Mouse (Mus musculus): ENCODE results near the gene Mctp1. TPM values are rescaled to one million over a fixed set of nuclear protein-coding genes. Genes with fewer than 3 reads are reported as not detected.
"Not testable (repeated sequence)": the region's sequence is repeated elsewhere in the genome, so short reads cannot be mapped to it uniquely, and the experiment has no call there.

Gene Mctp1
- polyA plus RNA-seq, 1 experiment from 2014 or later = 0.63 TPM

DNA sequence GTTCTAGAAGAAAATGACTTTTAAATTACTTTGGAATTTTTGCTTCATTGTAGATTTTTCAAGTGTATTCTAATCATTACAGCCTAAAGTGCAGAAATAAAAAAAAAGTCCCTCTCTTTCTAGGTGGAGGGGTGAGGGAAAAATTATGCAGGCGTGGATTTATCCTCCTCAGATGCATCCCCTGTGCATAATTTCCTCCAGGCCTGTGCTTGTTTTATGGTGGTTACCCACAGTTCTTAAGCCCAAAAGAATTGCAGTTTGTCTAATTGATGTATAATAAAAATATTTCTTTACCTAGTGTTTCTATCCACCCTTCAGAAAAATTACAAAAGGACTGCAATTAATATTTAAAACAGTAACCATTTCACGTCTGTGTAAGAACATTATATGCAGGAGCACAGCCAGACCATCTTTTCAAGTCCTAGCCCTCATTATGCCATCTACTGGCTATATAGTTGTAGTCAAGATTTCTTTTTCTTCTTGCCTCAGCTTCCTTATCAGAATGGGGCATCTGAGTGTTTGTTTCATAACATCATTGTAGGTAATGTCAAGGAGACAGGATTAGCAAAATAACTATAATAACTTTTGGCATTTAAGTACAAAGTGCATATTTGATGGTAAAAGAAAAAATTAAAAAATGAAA is 184.4 kb downstream of the Mctp1 start:
- Histone ChIP-seq H3K9me3 (ENCODE audit: control insufficient read depth, low read length) (no peaks in the 10 kb centered on the region), H3K9ac (ENCODE audit: low read length) (no peak overlapping the region), H3K36me3 (ENCODE audit: control insufficient read depth, insufficient read depth, low read length) (no peaks in the 10 kb centered on the region), H3K4me2 (ENCODE audit: low read depth, low read length) (no peak overlapping the region), H3K4me1 (replicated peaks; ENCODE audit: control insufficient read depth, insufficient read depth, low read length) (no peaks in the 10 kb centered on the region), H3K27me3 (ENCODE audit: control insufficient read depth, insufficient read depth, low read depth, low read length) (no peaks in the 10 kb centered on the region), H3K4me3 (ENCODE audit: low read length) (no peak overlapping the region), H3K27ac (ENCODE audit: low read length) (no peak overlapping the region)
- no peak for ATAC-seq (ENCODE audit: low read depth)
- WGBS = 66% methylated on average over 2 of the region's 2 CpGs

DNA sequence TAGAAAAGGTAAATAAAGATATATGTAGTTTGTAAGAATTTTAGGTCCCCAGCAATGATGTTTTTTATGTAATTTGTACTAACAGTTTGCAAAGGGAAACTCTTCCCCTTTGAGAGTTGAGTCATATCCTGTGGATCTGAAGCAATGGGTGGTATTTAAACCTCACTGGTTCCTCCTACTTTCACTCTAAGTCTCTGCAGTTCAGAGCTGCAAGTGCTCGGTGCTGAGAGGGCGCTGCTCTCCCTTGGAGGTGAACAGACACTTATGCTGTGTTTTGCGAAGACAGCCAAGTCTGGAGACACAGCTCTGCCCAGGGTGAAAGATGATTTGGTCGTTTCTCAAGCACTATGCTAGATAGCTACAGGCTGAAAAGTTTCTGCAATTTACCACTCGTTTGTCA is 195.1 kb downstream of the Mctp1 start:
- no peaks in the 10 kb centered on the region for H3K9me3 ChIP-seq (ENCODE audit: control insufficient read depth, low read length)
- no peak overlapping the region for H3K9ac ChIP-seq (ENCODE audit: low read length)
- no peak overlapping the region for H3K4me3 ChIP-seq (ENCODE audit: low read length)
- H3K27ac ChIP-seq (ENCODE audit: low read length) = no peak overlapping the region
- ATAC-seq (ENCODE audit: low read depth) = no peak
- no peaks in the 10 kb centered on the region for H3K4me1 ChIP-seq (replicated peaks; ENCODE audit: control insufficient read depth, insufficient read depth, low read length)
- H3K36me3 ChIP-seq (ENCODE audit: control insufficient read depth, insufficient read depth, low read length) = no peaks in the 10 kb centered on the region
- 23% methylated on average over 5 of the region's 5 CpGs for WGBS
- H3K27me3 ChIP-seq (ENCODE audit: control insufficient read depth, insufficient read depth, low read depth, low read length) = no peaks in the 10 kb centered on the region
- no peak overlapping the region for H3K4me2 ChIP-seq (ENCODE audit: low read depth, low read length)

DNA sequence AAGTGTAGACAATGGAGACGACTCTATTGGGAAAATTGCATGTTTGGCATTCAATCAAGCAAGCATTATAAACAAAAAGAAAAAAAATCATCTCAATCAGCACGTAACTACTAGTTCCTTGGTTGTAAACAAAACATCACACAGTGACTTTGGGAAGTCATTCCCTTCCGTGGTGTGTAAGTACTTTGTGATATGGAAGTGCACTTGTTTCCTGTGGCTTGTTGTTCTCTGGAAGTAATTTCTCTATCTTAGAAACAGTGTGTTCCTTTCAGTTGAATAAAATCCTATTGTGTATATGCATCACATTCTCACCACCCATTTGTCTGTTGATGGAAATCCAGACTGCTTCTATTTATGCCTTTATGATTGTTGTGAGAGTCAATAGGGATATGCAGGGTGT is 201.1 kb downstream of the Mctp1 start:
- no peak for ATAC-seq (ENCODE audit: low read depth)
- H3K9ac ChIP-seq (ENCODE audit: low read length) = no peak overlapping the region
- 42% methylated on average over 3 of the region's 3 CpGs for WGBS

DNA sequence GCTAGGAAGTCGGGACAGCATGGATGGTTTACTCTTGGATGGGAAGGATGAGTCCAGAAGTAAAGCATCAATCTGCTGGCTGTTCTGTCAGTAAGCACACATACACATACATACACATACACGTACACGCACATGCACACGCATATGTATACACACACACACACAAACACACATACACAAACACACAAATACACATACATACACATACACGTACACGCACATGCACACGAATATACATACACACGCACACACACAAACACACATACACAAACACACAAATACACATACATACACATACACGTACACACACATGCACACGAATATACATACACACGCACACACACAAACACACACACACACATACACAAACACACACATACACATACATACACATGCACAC is 206.4 kb downstream of the Mctp1 start:
- 86% methylated on average over 11 of the region's 11 CpGs for WGBS
- H3K9me3 ChIP-seq (ENCODE audit: control insufficient read depth, low read length); H3K4me3 ChIP-seq (ENCODE audit: low read length); H3K4me1 ChIP-seq (replicated peaks; ENCODE audit: control insufficient read depth, insufficient read depth, low read length); H3K4me2 ChIP-seq (ENCODE audit: low read depth, low read length); H3K36me3 ChIP-seq (ENCODE audit: control insufficient read depth, insufficient read depth, low read length); H3K27ac ChIP-seq (ENCODE audit: low read length); H3K9ac ChIP-seq (ENCODE audit: low read length); H3K27me3 ChIP-seq (ENCODE audit: control insufficient read depth, insufficient read depth, low read depth, low read length): not testable (repeated sequence)
- peak; percentile 41; the same call in 1 of the 2 replicates for ATAC-seq (ENCODE audit: low read depth)

More for the DNA sequence above, 201.1 kb downstream of the Mctp1 start:
- H3K9me3 ChIP-seq (ENCODE audit: control insufficient read depth, low read length) = no peaks in the 10 kb centered on the region
- H3K27me3 ChIP-seq (ENCODE audit: control insufficient read depth, insufficient read depth, low read depth, low read length) = no peaks in the 10 kb centered on the region
- H3K4me3 ChIP-seq (ENCODE audit: low read length) = no peak overlapping the region
- no peak overlapping the region for H3K4me2 ChIP-seq (ENCODE audit: low read depth, low read length)
- H3K36me3 ChIP-seq (ENCODE audit: control insufficient read depth, insufficient read depth, low read length) = no peaks in the 10 kb centered on the region
- H3K27ac ChIP-seq (ENCODE audit: low read length) = no peak overlapping the region
- no peaks in the 10 kb centered on the region for H3K4me1 ChIP-seq (replicated peaks; ENCODE audit: control insufficient read depth, insufficient read depth, low read length)

DNA sequence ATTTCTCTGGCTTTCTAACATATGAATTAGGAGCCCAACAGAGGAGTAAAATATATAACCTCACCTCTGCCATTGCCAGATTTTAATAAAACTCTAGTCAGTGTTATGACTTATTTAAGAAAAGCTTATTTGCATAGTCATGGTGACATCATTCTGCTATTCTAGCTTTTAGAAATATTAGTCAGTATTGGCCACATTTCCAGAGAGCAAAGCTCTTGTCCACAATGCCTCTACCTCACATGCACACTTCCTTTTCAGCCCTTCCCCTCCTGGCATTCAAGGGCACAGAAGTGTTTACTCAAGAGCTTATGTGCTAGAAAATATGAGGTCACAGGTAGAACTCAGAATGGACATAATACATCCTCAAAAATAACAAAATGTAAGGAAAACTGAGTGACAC is 206.9 kb downstream of the Mctp1 start:
- H3K36me3 ChIP-seq (ENCODE audit: control insufficient read depth, insufficient read depth, low read length) = no peaks in the 10 kb centered on the region
- no peak overlapping the region for H3K4me2 ChIP-seq (ENCODE audit: low read depth, low read length)
- no peaks in the 10 kb centered on the region for H3K4me1 ChIP-seq (replicated peaks; ENCODE audit: control insufficient read depth, insufficient read depth, low read length)
- H3K4me3 ChIP-seq (ENCODE audit: low read length) = no peak overlapping the region
- no peak overlapping the region for H3K9ac ChIP-seq (ENCODE audit: low read length)
- H3K27me3 ChIP-seq (ENCODE audit: control insufficient read depth, insufficient read depth, low read depth, low read length) = no peaks in the 10 kb centered on the region
- no peaks in the 10 kb centered on the region for H3K9me3 ChIP-seq (ENCODE audit: control insufficient read depth, low read length)
- H3K27ac ChIP-seq (ENCODE audit: low read length) = no peak overlapping the region
- peak; percentile 60; the same call in 1 of the 2 replicates for ATAC-seq (ENCODE audit: low read depth)

DNA sequence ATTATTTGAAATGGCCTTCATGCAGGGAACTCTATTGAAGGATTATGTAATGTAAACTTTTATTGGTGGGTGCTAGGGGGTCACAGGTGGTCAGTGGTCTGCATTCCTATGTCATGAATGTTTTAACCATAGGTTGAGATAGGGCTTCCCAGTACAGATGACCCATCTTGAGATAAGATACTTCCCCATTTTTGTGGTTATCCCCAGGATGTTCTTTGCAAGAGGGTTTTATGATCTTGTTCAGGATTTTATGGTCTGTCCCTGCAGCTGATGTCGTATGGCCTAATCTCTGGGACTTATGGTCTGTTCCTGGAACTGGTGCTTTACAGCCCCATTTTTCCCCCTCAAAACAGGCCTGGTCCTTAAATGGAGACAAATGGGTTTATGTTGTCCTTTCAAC is 207.4 kb downstream of the Mctp1 start:
- WGBS = 75% methylated on average over 1 of the region's 1 CpGs
- no peaks in the 10 kb centered on the region for H3K36me3 ChIP-seq (ENCODE audit: control insufficient read depth, insufficient read depth, low read length)
- no peak for ATAC-seq (ENCODE audit: low read depth)

DNA sequence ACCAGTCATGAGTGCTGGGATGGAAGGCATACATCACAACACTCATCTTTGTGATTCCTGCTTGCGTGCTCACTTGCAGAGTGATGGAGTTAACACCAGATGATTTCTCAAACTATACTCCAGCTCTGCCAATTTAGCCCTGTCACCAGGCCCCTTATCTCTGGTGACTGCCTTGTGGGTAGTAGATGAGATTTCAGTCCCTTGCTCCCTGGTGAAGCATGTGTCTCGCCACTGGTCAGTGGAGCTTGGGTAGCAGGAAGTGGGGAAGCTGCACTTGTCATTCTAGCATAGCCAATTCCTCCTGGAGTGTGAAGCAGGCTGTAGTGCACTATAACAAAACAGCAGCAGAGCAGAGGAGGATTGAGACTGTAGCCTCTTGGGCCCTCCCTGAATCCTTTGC is 208.6 kb downstream of the Mctp1 start:
- Histone ChIP-seq H3K9me3 (ENCODE audit: control insufficient read depth, low read length) (no peaks in the 10 kb centered on the region), H3K4me3 (ENCODE audit: low read length) (no peak overlapping the region), H3K27ac (ENCODE audit: low read length) (no peak overlapping the region), H3K4me1 (replicated peaks; ENCODE audit: control insufficient read depth, insufficient read depth, low read length) (no peaks in the 10 kb centered on the region), H3K27me3 (ENCODE audit: control insufficient read depth, insufficient read depth, low read depth, low read length) (no peaks in the 10 kb centered on the region), H3K9ac (ENCODE audit: low read length) (no peak overlapping the region), H3K4me2 (ENCODE audit: low read depth, low read length) (no peak overlapping the region), H3K36me3 (ENCODE audit: control insufficient read depth, insufficient read depth, low read length) (no peaks in the 10 kb centered on the region)
- no peak for ATAC-seq (ENCODE audit: low read depth)
- WGBS = 72% methylated on average over 2 of the region's 2 CpGs

More for the DNA sequence above, 207.4 kb downstream of the Mctp1 start:
- H3K9me3 ChIP-seq (ENCODE audit: control insufficient read depth, low read length) = no peaks in the 10 kb centered on the region
- H3K27me3 ChIP-seq (ENCODE audit: control insufficient read depth, insufficient read depth, low read depth, low read length) = no peaks in the 10 kb centered on the region
- no peak overlapping the region for H3K27ac ChIP-seq (ENCODE audit: low read length)
- no peak overlapping the region for H3K4me3 ChIP-seq (ENCODE audit: low read length)
- H3K9ac ChIP-seq (ENCODE audit: low read length) = no peak overlapping the region
- H3K4me2 ChIP-seq (ENCODE audit: low read depth, low read length) = no peak overlapping the region
- no peaks in the 10 kb centered on the region for H3K4me1 ChIP-seq (replicated peaks; ENCODE audit: control insufficient read depth, insufficient read depth, low read length)

DNA sequence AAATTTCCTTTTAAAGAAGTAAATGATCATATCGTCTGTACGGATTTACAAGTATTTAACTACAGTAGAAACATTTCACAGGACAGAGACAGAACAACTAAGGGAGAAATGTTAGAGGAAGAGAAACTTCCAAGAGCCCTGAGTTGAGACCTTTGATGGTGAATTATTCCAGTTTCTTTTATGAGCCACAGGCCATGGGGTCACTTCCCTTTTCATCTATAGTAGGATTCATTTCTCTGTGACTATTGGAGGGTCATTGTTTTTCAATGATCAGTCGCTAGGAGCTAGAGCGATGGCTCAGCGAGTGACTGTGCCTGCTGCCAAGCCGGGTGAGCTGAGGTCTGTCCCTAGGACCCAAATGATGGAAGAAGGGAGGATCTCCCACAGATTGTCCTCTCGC is 212.7 kb downstream of the Mctp1 start:
- 86% methylated on average over 7 of the region's 7 CpGs for WGBS

DNA sequence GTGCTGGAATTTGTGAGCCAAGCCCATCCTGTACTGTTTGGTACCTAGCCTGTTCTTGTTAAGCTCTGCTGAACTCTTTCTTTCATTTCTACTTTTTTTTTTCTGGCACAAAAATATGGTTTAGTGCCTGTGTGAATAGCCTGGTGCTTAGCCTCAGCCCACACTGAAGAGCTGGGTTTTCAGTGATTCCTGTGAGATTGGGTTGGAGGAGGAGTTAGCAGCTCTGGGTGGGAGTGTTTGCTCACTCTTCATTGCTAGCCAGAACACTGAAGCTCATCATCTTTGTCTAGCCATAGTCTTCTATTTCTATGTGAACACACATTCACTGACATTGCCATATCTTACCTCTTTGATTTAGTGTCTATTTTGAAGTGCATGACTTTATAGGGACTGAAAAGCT is 225.1 kb downstream of the Mctp1 start:
- Histone ChIP-seq H3K27ac (ENCODE audit: low read length) (no peak overlapping the region), H3K4me3 (ENCODE audit: low read length) (no peak overlapping the region), H3K36me3 (ENCODE audit: control insufficient read depth, insufficient read depth, low read length) (no peaks in the 10 kb centered on the region), H3K4me2 (ENCODE audit: low read depth, low read length) (no peak overlapping the region), H3K9me3 (ENCODE audit: control insufficient read depth, low read length) (no peaks in the 10 kb centered on the region), H3K27me3 (ENCODE audit: control insufficient read depth, insufficient read depth, low read depth, low read length) (no peaks in the 10 kb centered on the region), H3K9ac (ENCODE audit: low read length) (no peak overlapping the region), H3K4me1 (replicated peaks; ENCODE audit: control insufficient read depth, insufficient read depth, low read length) (no peaks in the 10 kb centered on the region)
- no peak for ATAC-seq (ENCODE audit: low read depth)

More for the DNA sequence above, 212.7 kb downstream of the Mctp1 start:
- Histone ChIP-seq H3K9ac (ENCODE audit: low read length) (no peak overlapping the region), H3K4me1 (replicated peaks; ENCODE audit: control insufficient read depth, insufficient read depth, low read length) (no peaks in the 10 kb centered on the region), H3K9me3 (ENCODE audit: control insufficient read depth, low read length) (no peaks in the 10 kb centered on the region), H3K27me3 (ENCODE audit: control insufficient read depth, insufficient read depth, low read depth, low read length) (no peaks in the 10 kb centered on the region), H3K4me3 (ENCODE audit: low read length) (no peak overlapping the region), H3K36me3 (ENCODE audit: control insufficient read depth, insufficient read depth, low read length) (no peaks in the 10 kb centered on the region), H3K4me2 (ENCODE audit: low read depth, low read length) (no peak overlapping the region), H3K27ac (ENCODE audit: low read length) (no peak overlapping the region)
- ATAC-seq (ENCODE audit: low read depth) = no peak

DNA sequence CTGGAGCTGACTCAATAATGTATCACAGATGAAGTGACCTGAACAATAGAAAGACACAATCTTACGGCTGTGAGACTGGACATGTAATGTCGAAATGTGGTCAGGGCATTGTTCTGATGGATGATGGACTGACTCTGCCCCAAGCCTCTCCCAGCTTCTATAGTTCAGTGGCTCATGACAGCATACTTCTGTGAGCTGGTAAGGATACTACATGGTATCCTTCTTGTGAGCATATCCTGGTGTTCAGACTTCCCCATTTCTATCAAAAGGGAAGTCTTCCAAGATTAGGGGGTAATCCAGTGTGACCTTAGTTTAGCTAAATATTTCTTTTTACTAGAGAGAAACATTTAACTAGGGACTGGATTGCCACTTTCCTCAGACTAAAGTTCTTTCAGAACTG is 227.2 kb downstream of the Mctp1 start:
- no peaks in the 10 kb centered on the region for H3K4me1 ChIP-seq (replicated peaks; ENCODE audit: control insufficient read depth, insufficient read depth, low read length)
- H3K9me3 ChIP-seq (ENCODE audit: control insufficient read depth, low read length) = no peaks in the 10 kb centered on the region
- no peak for ATAC-seq (ENCODE audit: low read depth)
- no peak overlapping the region for H3K4me3 ChIP-seq (ENCODE audit: low read length)
- no peaks in the 10 kb centered on the region for H3K27me3 ChIP-seq (ENCODE audit: control insufficient read depth, insufficient read depth, low read depth, low read length)
- H3K9ac ChIP-seq (ENCODE audit: low read length) = no peak overlapping the region
- no peak overlapping the region for H3K4me2 ChIP-seq (ENCODE audit: low read depth, low read length)
- H3K36me3 ChIP-seq (ENCODE audit: control insufficient read depth, insufficient read depth, low read length) = no peaks in the 10 kb centered on the region
- 88% methylated on average over 2 of the region's 2 CpGs for WGBS
- H3K27ac ChIP-seq (ENCODE audit: low read length) = no peak overlapping the region
